Mouse (Mus musculus) brown adipose tissue, adult 24 weeks (tissue): ENCODE measurements around the gene Ykt6. TPM values are rescaled to one million over a fixed set of nuclear protein-coding genes. Genes with fewer than 3 reads are reported as not detected.

Experiments used
- H3K27ac ChIP-seq: fragments of 200-500 bp; replicated peaks from 2 replicates; pipeline ENCODE4 v1.5.1; 2012; ENCODE audit warnings: low read depth, mild to moderate bottlenecking, low read length
- H3K4me1 ChIP-seq: fragments of 200-500 bp; 2 replicates; pipeline ENCODE4 v1.6.1; 2012; ENCODE audit warnings: low read length, mixed read lengths; ENCODE audit not compliant: control insufficient read depth, insufficient read depth, insufficient read length
- H3K4me3 ChIP-seq: fragments of 200-500 bp; 2 replicates; pipeline ENCODE4 v1.5.1; 2012; ENCODE audit warnings: low read depth, mild to moderate bottlenecking, low read length, moderate library complexity; ENCODE audit not compliant: insufficient read depth
- polyA plus RNA-seq: library from polyadenylated mRNA; stranded (reverse); fragments of >200 nt; gene quantifications from 2 replicates; pipeline ENCODE4 v1.2.4, GENCODE M21; 2012; ENCODE audit not compliant: missing spikeins, insufficient read depth, insufficient read length

Gene Ykt6
- polyA plus RNA-seq, 1 experiment = 42.9 TPM

- Histone ChIP-seq H3K27ac (no peak overlapping the region), H3K4me1 (peaks cover 8% of the 10 kb centered on the region; the same call in 1 of the 2 replicates), H3K4me3 (no peak overlapping the region)
These were observed 59.5 kb downstream of the Ykt6 start for GRCm38 (mm10) chr11:6015011-6015431.

GRCm38 (mm10) chr11:6016368-6016767 is 60.9 kb downstream of the Ykt6 start:
- no peak overlapping the region for H3K4me3 ChIP-seq
- peaks cover 9% of the 10 kb centered on the region; the same call in 1 of the 2 replicates for H3K4me1 ChIP-seq
- no peak overlapping the region for H3K27ac ChIP-seq

- Histone ChIP-seq H3K4me3 (no peak overlapping the region), H3K4me1 (peaks cover 12% of the 10 kb centered on the region; the same call in 1 of the 2 replicates), H3K27ac (no peak overlapping the region)
These were observed 61.4 kb downstream of the Ykt6 start for GRCm38 (mm10) chr11:6016797-6017395.

Other genes with a start within 250 kb of the Ykt6 start
- gene Mrps24, start 240.0 kb upstream of the Ykt6 start, polyA plus RNA-seq = 191 and 238 TPM in 2 replicates
- 30.8 and 34.1 TPM in 2 replicates for gene Urgcp, start 193.3 kb upstream of the Ykt6 start, polyA plus RNA-seq
- 18.7 and 21.8 TPM in 2 replicates for gene Dbnl, start 167.2 kb upstream of the Ykt6 start, polyA plus RNA-seq
- gene Pgam2, start 152.0 kb upstream of the Ykt6 start, polyA plus RNA-seq = 40.4 and 46.7 TPM in 2 replicates
- gene Polm, start 117.7 kb upstream of the Ykt6 start, polyA plus RNA-seq = 2.1 and 2.9 TPM in 2 replicates
- gene Aebp1, start 93.7 kb upstream of the Ykt6 start, polyA plus RNA-seq = 9.8 and 10.7 TPM in 2 replicates
- gene Pold2, start 77.4 kb upstream of the Ykt6 start, polyA plus RNA-seq = 33.6 and 43.7 TPM in 2 replicates
- not detected in 2 replicates for gene Myl7, start 56.9 kb upstream of the Ykt6 start, polyA plus RNA-seq
- gene Gck, start 5.6 kb upstream of the Ykt6 start, polyA plus RNA-seq = 1.5 TPM in 1 of 2 replicates, not detected in the other
- gene Camk2b, start 110.7 kb downstream of the Ykt6 start, polyA plus RNA-seq = 12.1 and 18.6 TPM in 2 replicates
- not detected in 2 replicates for gene A730071L15Rik, start 244.3 kb downstream of the Ykt6 start, polyA plus RNA-seq
- 19.4 and 22.0 TPM in 2 replicates for gene Nudcd3, start 244.7 kb downstream of the Ykt6 start, polyA plus RNA-seq